Mouse (Mus musculus): Measurements from ENCODE around the gene Nutm1. TPM values are rescaled to one million over a fixed set of nuclear protein-coding genes. Genes with fewer than 3 reads are reported as not detected.
"Not testable (repeated sequence)": the region's sequence is repeated elsewhere in the genome, so short reads cannot be mapped to it uniquely, and the experiment has no call there.

The Nutm1 gene
- 0.04 TPM in 1 of 2 replicates, not detected in the other for polyA plus RNA-seq (2015; fragmentation: Nextera tagmentation; extraction: Ambion mirVana)

- Histone ChIP-seq H3K9ac (no peak within 1 kb of the TSS), H3K4me3 (replicated peaks) (no peak within 1 kb of the TSS), H3K36me3 (no peaks in the 10 kb centered on the region), H3K4me2 (no peak within 1 kb of the TSS), H3K27me3 (replicated peaks) (no peaks in the 10 kb centered on the region; the same call in 1 of the 2 replicates), H3K4me1 (peaks cover 10% of the 10 kb centered on the region), H3K9me3 (no peaks in the 10 kb centered on the region), H3K27ac (no peak within 1 kb of the TSS)
- WGBS = 70% methylated on average over 10 of the region's 10 CpGs
- ATAC-seq (ENCODE audit: insufficient read depth, low FRiP score, low read depth) = no peak
Observed at GRCm38 (mm10) chr2:112259241-112259962, at the start of gene Nutm1. Gene Nutm1 (minus strand): TSS chr2:112259291.

GRCm38 (mm10) chr2:112308671-112309070 is 49.6 kb upstream of the Nutm1 start:
- 79% methylated on average over 3 of the region's 3 CpGs for WGBS
- H3K4me3 ChIP-seq (replicated peaks) = no peak overlapping the region
- no peaks in the 10 kb centered on the region for H3K9me3 ChIP-seq
- no peak overlapping the region for H3K4me2 ChIP-seq
- no peak overlapping the region for H3K27ac ChIP-seq
- ATAC-seq (ENCODE audit: insufficient read depth, low FRiP score, low read depth) = no peak
- no peaks in the 10 kb centered on the region for H3K36me3 ChIP-seq
- no peak overlapping the region for H3K9ac ChIP-seq
- H3K4me1 ChIP-seq = no peaks in the 10 kb centered on the region
- no peaks in the 10 kb centered on the region for H3K27me3 ChIP-seq (replicated peaks)

- Histone ChIP-seq H3K27me3 (replicated peaks) (no peaks in the 10 kb centered on the region), H3K4me2 (no peak overlapping the region), H3K9ac (no peak overlapping the region), H3K4me1 (no peaks in the 10 kb centered on the region), H3K4me3 (replicated peaks) (no peak overlapping the region), H3K27ac (no peak overlapping the region), H3K36me3 (no peaks in the 10 kb centered on the region), H3K9me3 (no peaks in the 10 kb centered on the region)
- ATAC-seq (ENCODE audit: insufficient read depth, low FRiP score, low read depth) = no peak
- WGBS = 89% methylated on average over 4 of the region's 4 CpGs
Observed at GRCm38 (mm10) chr2:112298221-112298620, 39.1 kb upstream of the Nutm1 start.

GRCm38 (mm10) chr2:112296211-112296610 is 37.1 kb upstream of the Nutm1 start:
- no peaks in the 10 kb centered on the region for H3K9me3 ChIP-seq
- H3K4me3 ChIP-seq (replicated peaks) = no peak overlapping the region
- no peak for ATAC-seq (ENCODE audit: insufficient read depth, low FRiP score, low read depth)
- WGBS = 85% methylated on average over 3 of the region's 3 CpGs
- no peak overlapping the region for H3K9ac ChIP-seq
- H3K4me1 ChIP-seq = no peaks in the 10 kb centered on the region
- no peak overlapping the region for H3K4me2 ChIP-seq
- no peaks in the 10 kb centered on the region for H3K27me3 ChIP-seq (replicated peaks)
- H3K27ac ChIP-seq = no peak overlapping the region
- H3K36me3 ChIP-seq = no peaks in the 10 kb centered on the region

GRCm38 (mm10) chr2:112292823-112293222 is 33.7 kb upstream of the Nutm1 start:
- Histone ChIP-seq H3K9me3 (no peaks in the 10 kb centered on the region), H3K4me3 (replicated peaks) (no peak overlapping the region), H3K36me3 (no peaks in the 10 kb centered on the region), H3K9ac (no peak overlapping the region), H3K27ac (no peak overlapping the region), H3K4me2 (no peak overlapping the region), H3K27me3 (replicated peaks) (no peaks in the 10 kb centered on the region), H3K4me1 (no peaks in the 10 kb centered on the region)
- ATAC-seq (ENCODE audit: insufficient read depth, low FRiP score, low read depth) = no peak
- 78% methylated on average over 2 of the region's 2 CpGs for WGBS

- no peak overlapping the region for H3K27ac ChIP-seq
- H3K9me3 ChIP-seq = no peaks in the 10 kb centered on the region
- ATAC-seq (ENCODE audit: insufficient read depth, low FRiP score, low read depth) = no peak
Observed at GRCm38 (mm10) chr2:112289507-112289906, 30.4 kb upstream of the Nutm1 start.

GRCm38 (mm10) chr2:112287059-112287458 is 28.0 kb upstream of the Nutm1 start:
- H3K9ac ChIP-seq = no peak overlapping the region
- H3K4me2 ChIP-seq = no peak overlapping the region
- ATAC-seq (ENCODE audit: insufficient read depth, low FRiP score, low read depth) = peak; percentile 83
- H3K36me3 ChIP-seq = no peaks in the 10 kb centered on the region
- H3K27ac ChIP-seq = 0 out of 2 replicates have a peak overlapping the region, but pooled peaks have one; percentile 16
- no peaks in the 10 kb centered on the region for H3K27me3 ChIP-seq (replicated peaks)
- no peaks in the 10 kb centered on the region for H3K4me1 ChIP-seq
- no peaks in the 10 kb centered on the region for H3K9me3 ChIP-seq
- H3K4me3 ChIP-seq (replicated peaks) = no peak overlapping the region
- 54% methylated on average over 4 of the region's 4 CpGs for WGBS

More at GRCm38 (mm10) chr2:112289507-112289906, 30.4 kb upstream of the Nutm1 start:
- Histone ChIP-seq H3K9ac (no peak overlapping the region), H3K4me2 (no peak overlapping the region), H3K27me3 (replicated peaks) (no peaks in the 10 kb centered on the region), H3K36me3 (no peaks in the 10 kb centered on the region), H3K4me3 (replicated peaks) (no peak overlapping the region), H3K4me1 (no peaks in the 10 kb centered on the region)
- WGBS = 78% methylated on average over 3 of the region's 3 CpGs

- not testable (repeated sequence) for H3K4me3 ChIP-seq (replicated peaks); ATAC-seq (ENCODE audit: insufficient read depth, low FRiP score, low read depth); H3K36me3 ChIP-seq; H3K4me1 ChIP-seq; H3K9ac ChIP-seq; H3K27ac ChIP-seq; H3K9me3 ChIP-seq; H3K4me2 ChIP-seq; H3K27me3 ChIP-seq (replicated peaks)
- 95% methylated on average over 1 of the region's 1 CpGs for WGBS
Observed at GRCm38 (mm10) chr2:112286062-112286461, 27.0 kb upstream of the Nutm1 start.

- Histone ChIP-seq H3K27ac (no peak overlapping the region), H3K4me3 (replicated peaks) (peak overlapping the region; percentile 56), H3K4me2 (peak overlapping the region; percentile 92), H3K4me1 (no peaks in the 10 kb centered on the region), H3K27me3 (replicated peaks) (no peaks in the 10 kb centered on the region), H3K9me3 (no peaks in the 10 kb centered on the region), H3K36me3 (no peaks in the 10 kb centered on the region), H3K9ac (no peak overlapping the region)
- WGBS = 42% methylated on average over 6 of the region's 6 CpGs
- no peak for ATAC-seq (ENCODE audit: insufficient read depth, low FRiP score, low read depth)
Observed at GRCm38 (mm10) chr2:112285031-112285390, 25.9 kb upstream of the Nutm1 start.

GRCm38 (mm10) chr2:112284363-112285030 is 25.4 kb upstream of the Nutm1 start:
- Histone ChIP-seq H3K4me3 (replicated peaks) (peak overlapping the region; percentile 56), H3K9ac (peak overlapping the region; percentile 63), H3K4me1 (no peaks in the 10 kb centered on the region), H3K27ac (no peak overlapping the region), H3K4me2 (peak overlapping the region; percentile 92), H3K36me3 (no peaks in the 10 kb centered on the region), H3K9me3 (no peaks in the 10 kb centered on the region), H3K27me3 (replicated peaks) (no peaks in the 10 kb centered on the region)
- ATAC-seq (ENCODE audit: insufficient read depth, low FRiP score, low read depth) = peak; percentile 93
- WGBS = 2% methylated on average over 21 of the region's 21 CpGs

- Histone ChIP-seq H3K4me2 (no peak overlapping the region), H3K27ac (no peak overlapping the region), H3K9me3 (no peaks in the 10 kb centered on the region), H3K27me3 (replicated peaks) (no peaks in the 10 kb centered on the region), H3K4me3 (replicated peaks) (no peak overlapping the region), H3K36me3 (no peaks in the 10 kb centered on the region), H3K4me1 (no peaks in the 10 kb centered on the region), H3K9ac (no peak overlapping the region)
- no peak for ATAC-seq (ENCODE audit: insufficient read depth, low FRiP score, low read depth)
- 89% methylated on average over 1 of the region's 1 CpGs for WGBS
Observed at GRCm38 (mm10) chr2:112282846-112283245, 23.8 kb upstream of the Nutm1 start.

- Histone ChIP-seq H3K27ac (no peak overlapping the region), H3K4me2 (no peak overlapping the region), H3K4me3 (replicated peaks) (no peak overlapping the region), H3K36me3 (no peaks in the 10 kb centered on the region), H3K9ac (no peak overlapping the region), H3K9me3 (no peaks in the 10 kb centered on the region), H3K4me1 (no peaks in the 10 kb centered on the region), H3K27me3 (replicated peaks) (no peaks in the 10 kb centered on the region)
- no peak for ATAC-seq (ENCODE audit: insufficient read depth, low FRiP score, low read depth)
- 83% methylated on average over 3 of the region's 3 CpGs for WGBS
Observed at GRCm38 (mm10) chr2:112276870-112277269, 17.8 kb upstream of the Nutm1 start.
